In the genomic region with DNA sequence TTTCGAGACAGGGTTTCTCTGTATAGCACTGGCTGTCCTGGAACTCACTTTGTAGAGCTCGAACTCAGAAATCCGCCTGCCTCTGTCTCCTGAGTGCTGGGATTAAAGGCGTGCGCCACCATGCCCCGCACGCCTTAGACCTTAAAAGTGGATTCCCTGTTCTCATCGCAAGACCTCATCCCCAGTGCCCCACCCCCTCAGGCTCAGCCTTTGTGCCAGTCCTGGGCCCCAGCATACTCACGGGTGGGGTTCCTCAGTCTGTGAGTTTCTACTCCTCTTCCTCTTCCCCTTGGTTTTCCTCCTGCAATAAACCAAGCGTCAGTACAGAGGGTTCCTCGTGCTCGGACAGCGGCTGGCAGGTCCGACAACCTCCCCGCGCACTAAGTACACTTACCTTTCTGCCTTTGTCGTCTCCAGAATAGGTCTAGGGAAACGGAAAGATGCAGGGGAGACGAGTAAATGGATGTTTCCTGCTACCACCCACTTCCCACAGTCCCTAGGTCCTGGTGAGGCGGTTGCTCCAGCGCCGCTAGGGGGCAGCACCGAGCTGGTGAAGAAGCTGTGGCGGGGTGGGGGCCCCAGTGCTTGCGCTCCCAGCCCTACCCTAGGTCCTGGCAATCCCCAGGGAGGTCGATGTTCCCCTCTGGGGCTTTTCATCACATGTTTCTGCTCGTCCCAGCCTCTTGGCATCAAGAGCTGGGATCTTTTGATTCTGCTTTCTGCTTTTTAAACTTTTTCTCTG, we compare ENCODE assay signal across 8 mouse cellular contexts. TPM values are rescaled to one million over a fixed set of nuclear protein-coding genes. Genes with fewer than 3 reads are reported as not detected.
A peak's percentile ranks its signal among the peaks of the same experiment; 100 is the strongest.
DNase-seq lines count a peak whose midpoint lies in the region; ATAC-seq and TF ChIP-seq lines count a peak whose summit lies in the region.

No protein-coding gene starts in this region.

- H3K36me3 ChIP-seq in forebrain, embryonic 14.5 days (ENCODE audit: control insufficient read depth, insufficient read depth, low read length): no peaks in the 10 kb centered on the region; the same call in 1 of the 2 replicates
- no peaks in the 10 kb centered on the region for H3K36me3 ChIP-seq in liver, embryonic 16.5 days (ENCODE audit: control insufficient read depth, insufficient read depth)
- 0 out of 2 replicates have a peak, but pooled peaks cover 7% of the 10 kb centered on the region for H3K36me3 ChIP-seq in neural tube, embryonic 13.5 days
- no peaks in the 10 kb centered on the region for H3K36me3 ChIP-seq in testis, adult 2 months (ENCODE audit: control insufficient read depth, insufficient read depth, low read length)

- no peak overlapping the region for H3K4me3 ChIP-seq in forebrain, embryonic 14.5 days (ENCODE audit: low read depth, low read length)
- H3K4me3 ChIP-seq in liver, embryonic 16.5 days (ENCODE audit: low read depth, low read length): no peak overlapping the region
- peak overlapping the region; percentile 25 for H3K4me3 ChIP-seq in neural tube, embryonic 13.5 days
- H3K4me3 ChIP-seq in testis, adult 2 months (ENCODE audit: control insufficient read depth, low read depth, low read length): peak overlapping the region; percentile 43

- H3K9me3 ChIP-seq in forebrain, embryonic 14.5 days (replicated peaks; ENCODE audit: control insufficient read depth, low read length): no peaks in the 10 kb centered on the region
- no peaks in the 10 kb centered on the region for H3K9me3 ChIP-seq in liver, embryonic 16.5 days (replicated peaks; ENCODE audit: control insufficient read depth, low read length)
- no peaks in the 10 kb centered on the region for H3K9me3 ChIP-seq in neural tube, embryonic 13.5 days

- peak; percentile 83 for DNase-seq in ES-CJ7 (ENCODE audit: low read depth, low spot score)
- peak; percentile 73 for DNase-seq in cerebellum, adult 11 months
- peak; percentile 82 for DNase-seq in forebrain, embryonic 14.5 days (ENCODE audit: low spot score)
- peak; percentile 65 for DNase-seq in heart, postnatal 25 days (ENCODE audit: low spot score)
- DNase-seq in large intestine, adult 2 months (ENCODE audit: low read depth, low spot score): peak; percentile 37

- TF ChIP-seq CTCF in testis, adult 2 months (IDR thresholded peaks at IDR 0.05; ENCODE audit: control insufficient read depth, insufficient read depth, insufficient replicate concordance, low read depth, low read length): peak; percentile 93

- ATAC-seq in forebrain, embryonic 14.5 days: peak; percentile 84
- peak; percentile 55; the same call in 1 of the 2 replicates for ATAC-seq in liver, embryonic 16.5 days (ENCODE audit: low read depth)
- peak; percentile 81 for ATAC-seq in neural tube, embryonic 13.5 days (ENCODE audit: low read depth)

- peak overlapping the region; percentile 26; the same call in 1 of the 2 replicates for H3K4me2 ChIP-seq in forebrain, embryonic 14.5 days (ENCODE audit: low read length)
- peak overlapping the region; percentile 45 for H3K4me2 ChIP-seq in liver, embryonic 16.5 days (ENCODE audit: low read depth, low read length)
- peak overlapping the region; percentile 47 for H3K4me2 ChIP-seq in neural tube, embryonic 13.5 days

- 23% methylated on average over 27 of the region's 27 CpGs for WGBS in forebrain, embryonic 14.5 days
- WGBS in large intestine, adult 2 months: 22% methylated on average over 27 of the region's 27 CpGs
- WGBS in liver, embryonic 16.5 days (ENCODE audit: insufficient replicate concordance): 17% methylated on average over 27 of the region's 27 CpGs
- WGBS in neural tube, embryonic 13.5 days: 21% methylated on average over 27 of the region's 27 CpGs

- H3K9ac ChIP-seq in forebrain, embryonic 14.5 days (ENCODE audit: low read length): 0 out of 2 replicates have a peak overlapping the region, but pooled peaks have one; percentile 26
- H3K9ac ChIP-seq in liver, embryonic 16.5 days (ENCODE audit: low read depth, low read length): no peak overlapping the region
- peak overlapping the region; percentile 57 for H3K9ac ChIP-seq in neural tube, embryonic 13.5 days

- H3K4me1 ChIP-seq in forebrain, embryonic 14.5 days (ENCODE audit: control insufficient read depth, insufficient read depth, low read length): no peaks in the 10 kb centered on the region
- no peaks in the 10 kb centered on the region for H3K4me1 ChIP-seq in liver, embryonic 16.5 days (ENCODE audit: control insufficient read depth, low read depth, low read length)
- H3K4me1 ChIP-seq in neural tube, embryonic 13.5 days (replicated peaks): peaks cover 15% of the 10 kb centered on the region; the same call in 1 of the 2 replicates
- peaks cover 13% of the 10 kb centered on the region for H3K4me1 ChIP-seq in testis, adult 2 months (ENCODE audit: control insufficient read depth, insufficient read depth, low read length)

- no peaks in the 10 kb centered on the region for H3K27me3 ChIP-seq in forebrain, embryonic 14.5 days (replicated peaks; ENCODE audit: control insufficient read depth, insufficient read depth, low read length)
- no peaks in the 10 kb centered on the region for H3K27me3 ChIP-seq in liver, embryonic 16.5 days (ENCODE audit: control insufficient read depth, insufficient read depth, low read depth, low read length)
- no peaks in the 10 kb centered on the region for H3K27me3 ChIP-seq in neural tube, embryonic 13.5 days
- H3K27me3 ChIP-seq in testis, adult 2 months (ENCODE audit: control insufficient read depth, insufficient read depth, low read length): no peaks in the 10 kb centered on the region

- intact Hi-C loops in heart, postnatal 25 days (cut with DNase I): loop anchor here (1.0 to 2.0 kb wide), 2 partner anchors 26 to 136 kb away; no protein-coding TSS in a partner anchor

- H3K27ac ChIP-seq in forebrain, embryonic 14.5 days (ENCODE audit: low read depth, low read length): no peak overlapping the region
- H3K27ac ChIP-seq in liver, embryonic 16.5 days (ENCODE audit: low read length): no peak overlapping the region
- H3K27ac ChIP-seq in neural tube, embryonic 13.5 days (replicated peaks): no peak overlapping the region
- no peak overlapping the region for H3K27ac ChIP-seq in testis, adult 2 months (ENCODE audit: control insufficient read depth, insufficient read depth, low read depth, low read length)

- TF ChIP-seq POLR2A in testis, adult 2 months (IDR thresholded peaks at IDR 0.05; ENCODE audit: control insufficient read depth, low read depth, low read length): no peak

RNA-seq across cellular contexts. Expression of a gene that starts 8.3 kb away (rescaled TPM):
- 6.7 and 7.2 TPM in 2 replicates for polyA plus RNA-seq in forebrain, embryonic 14.5 days (2014; fragmentation: Nextera tagmentation; extraction: Ambion mirVana)
- 1 to 10 TPM; 3.3 to 4.4 TPM for total RNA-seq in heart, postnatal 25 days (2021)
- polyA plus RNA-seq in large intestine, adult 2 months (2012; rRNA removed): 1.2 TPM in 2 replicates
- 0.55 and 0.57 TPM in 2 replicates for polyA plus RNA-seq in liver, embryonic 16.5 days (2015; fragmentation: Nextera tagmentation; extraction: Ambion mirVana)
- polyA plus RNA-seq in neural tube, embryonic 13.5 days (2015; fragmentation: Nextera tagmentation; extraction: Ambion mirVana): 11.6 and 12.6 TPM in 2 replicates
- polyA plus RNA-seq in testis, adult 2 months (2012; rRNA removed): 2.3 and 3.6 TPM in 2 replicates

RNA-seq across cellular contexts. Expression of a gene that starts 18.2 kb away (rescaled TPM):
- polyA plus RNA-seq in forebrain, embryonic 14.5 days (2014; fragmentation: Nextera tagmentation; extraction: Ambion mirVana): 11.7 and 16.6 TPM in 2 replicates
- total RNA-seq in heart, postnatal 25 days (2021): 1 to 10 TPM; 2.6 to 4.3 TPM
- polyA plus RNA-seq in large intestine, adult 2 months (2012; rRNA removed): 0.97 and 1.2 TPM in 2 replicates
- polyA plus RNA-seq in liver, embryonic 16.5 days (2015; fragmentation: Nextera tagmentation; extraction: Ambion mirVana): 0.55 and 0.85 TPM in 2 replicates
- polyA plus RNA-seq in neural tube, embryonic 13.5 days (2015; fragmentation: Nextera tagmentation; extraction: Ambion mirVana): 24.0 and 28.7 TPM in 2 replicates
- 0.04 and 0.05 TPM in 2 replicates for polyA plus RNA-seq in testis, adult 2 months (2012; rRNA removed)

RNA-seq across cellular contexts. Expression of a gene that starts 50.0 kb away (rescaled TPM):
- 95.5 and 102 TPM in 2 replicates for polyA plus RNA-seq in forebrain, embryonic 14.5 days (2014; fragmentation: Nextera tagmentation; extraction: Ambion mirVana)
- 10 to 100 TPM; 48.2 to 49.3 TPM for total RNA-seq in heart, postnatal 25 days (2021)
- 84.1 and 90.8 TPM in 2 replicates for polyA plus RNA-seq in large intestine, adult 2 months (2012; rRNA removed)
- 31.7 and 31.8 TPM in 2 replicates for polyA plus RNA-seq in liver, embryonic 16.5 days (2015; fragmentation: Nextera tagmentation; extraction: Ambion mirVana)
- 85.5 and 85.6 TPM in 2 replicates for polyA plus RNA-seq in neural tube, embryonic 13.5 days (2015; fragmentation: Nextera tagmentation; extraction: Ambion mirVana)
- polyA plus RNA-seq in testis, adult 2 months (2012; rRNA removed): 52.6 and 54.0 TPM in 2 replicates

RNA-seq across cellular contexts. Expression of a gene that starts 58.7 kb away (rescaled TPM):
- 77.5 and 87.1 TPM in 2 replicates for polyA plus RNA-seq in forebrain, embryonic 14.5 days (2014; fragmentation: Nextera tagmentation; extraction: Ambion mirVana)
- total RNA-seq in heart, postnatal 25 days (2021): 100 to 1,000 TPM; 830 to 838 TPM
- polyA plus RNA-seq in large intestine, adult 2 months (2012; rRNA removed): 134 and 207 TPM in 2 replicates
- 65.4 and 67.8 TPM in 2 replicates for polyA plus RNA-seq in liver, embryonic 16.5 days (2015; fragmentation: Nextera tagmentation; extraction: Ambion mirVana)
- 108 and 116 TPM in 2 replicates for polyA plus RNA-seq in neural tube, embryonic 13.5 days (2015; fragmentation: Nextera tagmentation; extraction: Ambion mirVana)
- 55.0 and 57.4 TPM in 2 replicates for polyA plus RNA-seq in testis, adult 2 months (2012; rRNA removed)

RNA-seq across cellular contexts. Expression of a gene that starts 58.7 kb away (rescaled TPM):
- 1.3 and 1.6 TPM in 2 replicates for polyA plus RNA-seq in forebrain, embryonic 14.5 days (2014; fragmentation: Nextera tagmentation; extraction: Ambion mirVana)
- 1 to 10 TPM; 1.5 to 1.8 TPM for total RNA-seq in heart, postnatal 25 days (2021)
- 0.46 and 0.81 TPM in 2 replicates for polyA plus RNA-seq in large intestine, adult 2 months (2012; rRNA removed)
- polyA plus RNA-seq in liver, embryonic 16.5 days (2015; fragmentation: Nextera tagmentation; extraction: Ambion mirVana): 2.5 and 2.8 TPM in 2 replicates
- 3.9 and 5.4 TPM in 2 replicates for polyA plus RNA-seq in neural tube, embryonic 13.5 days (2015; fragmentation: Nextera tagmentation; extraction: Ambion mirVana)
- 38.3 and 42.1 TPM in 2 replicates for polyA plus RNA-seq in testis, adult 2 months (2012; rRNA removed)

Comparison
In these comparisons a context has a peak if more than half of its experiments do, and no peak if none do; other contexts are left out.
1. H3K4me3 ChIP-seq: peak in neural tube, embryonic 13.5 days (single experiment) and testis, adult 2 months (single experiment); none in forebrain, embryonic 14.5 days (single experiment) and liver, embryonic 16.5 days (single experiment).
2. Peak in every context shown above with its lines, with median percentiles within 50 percentile points of each other: DNase-seq, ATAC-seq and H3K4me2 ChIP-seq.